Mouse (Mus musculus) mouse trophoblast stem cell (cell line): Measurements from ENCODE around the gene Cox15.

ENCODE experiments used
- in situ Hi-C, 2 experiments: fragments of 300-500 bp; cut with MseI, MboI; formaldehyde crosslinking; loops; 2 replicates in 1 of 2; 3 replicates in 1 of 2; pipeline ENCODE4 v1.15.1; 2025

Cox15 gene

DNA sequence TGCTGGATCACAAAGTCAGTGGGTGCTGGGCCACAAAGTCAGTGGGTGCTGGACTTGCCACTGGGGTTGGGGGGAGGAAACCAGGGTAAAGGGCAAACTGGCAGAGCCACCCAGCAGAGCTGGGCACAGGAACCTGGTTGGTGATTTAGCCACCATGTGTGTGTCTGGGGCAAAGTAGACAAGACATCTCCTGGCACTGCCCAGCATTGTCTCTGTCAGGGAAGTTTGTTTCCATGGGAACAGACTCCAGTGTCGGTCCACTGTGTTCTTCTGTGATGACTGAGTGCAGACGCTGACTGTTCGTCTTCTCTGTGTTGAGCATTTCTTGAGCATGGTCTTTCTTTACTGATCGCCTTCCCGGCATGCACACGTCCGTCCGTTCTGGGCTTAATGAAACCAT lies 43.5 kb downstream of the Cox15 start:
- in situ Hi-C loops: no loop called here

DNA sequence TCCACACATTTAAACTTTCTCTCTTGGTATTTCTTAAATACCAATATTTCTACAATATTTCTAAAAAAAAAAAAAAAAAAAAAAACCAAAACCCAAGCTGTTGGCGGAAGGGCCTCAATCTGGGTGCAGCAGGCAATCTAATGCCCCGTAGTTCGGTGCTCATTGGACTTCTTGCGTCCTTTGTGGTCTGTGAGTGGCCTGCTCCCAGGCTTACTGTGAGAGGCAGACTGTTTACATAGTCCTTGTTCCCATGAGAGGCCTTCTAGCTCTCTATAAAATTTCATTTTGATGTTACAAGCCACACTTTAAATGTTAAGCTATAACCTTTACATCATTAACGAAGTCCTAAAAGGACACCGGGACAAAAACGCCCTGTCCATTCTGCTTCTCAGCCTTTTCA lies 44.6 kb downstream of the Cox15 start:
- in situ Hi-C loops: no loop called here

DNA sequence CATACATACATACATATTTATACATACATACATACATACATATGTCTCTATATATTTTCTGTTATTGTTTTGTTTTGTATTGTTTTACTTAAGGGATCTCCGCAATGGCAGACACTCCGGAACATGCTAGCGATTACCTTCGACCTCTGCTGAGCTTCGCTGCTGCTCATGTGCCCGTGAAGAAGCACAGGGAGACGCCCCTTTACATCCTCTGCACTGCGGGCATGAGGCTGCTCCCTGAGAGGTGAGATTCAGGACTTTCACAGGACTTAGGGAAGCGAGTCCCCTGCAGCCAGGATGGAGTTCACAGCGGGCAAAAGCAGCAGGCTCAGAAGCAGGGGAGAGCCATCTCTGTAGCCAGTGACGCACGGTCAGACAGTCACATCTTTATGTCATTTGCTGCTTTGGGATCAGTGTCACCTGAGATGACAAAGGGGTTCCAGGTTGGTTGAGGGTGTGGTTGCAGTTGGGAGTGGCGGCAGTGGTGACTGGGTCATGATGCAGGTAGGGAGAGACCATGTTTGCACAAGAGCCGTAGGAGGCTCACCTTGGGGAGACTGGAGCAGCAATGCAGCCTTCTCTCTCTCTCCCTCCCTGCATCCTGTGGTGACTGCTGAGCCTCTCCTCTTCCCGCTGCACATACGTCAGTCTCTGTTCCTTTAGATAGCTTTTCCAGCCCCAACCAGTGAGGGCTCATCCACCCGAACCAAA lies 47.9 kb downstream of the Cox15 start:
- in situ Hi-C loops: no loop called here

DNA sequence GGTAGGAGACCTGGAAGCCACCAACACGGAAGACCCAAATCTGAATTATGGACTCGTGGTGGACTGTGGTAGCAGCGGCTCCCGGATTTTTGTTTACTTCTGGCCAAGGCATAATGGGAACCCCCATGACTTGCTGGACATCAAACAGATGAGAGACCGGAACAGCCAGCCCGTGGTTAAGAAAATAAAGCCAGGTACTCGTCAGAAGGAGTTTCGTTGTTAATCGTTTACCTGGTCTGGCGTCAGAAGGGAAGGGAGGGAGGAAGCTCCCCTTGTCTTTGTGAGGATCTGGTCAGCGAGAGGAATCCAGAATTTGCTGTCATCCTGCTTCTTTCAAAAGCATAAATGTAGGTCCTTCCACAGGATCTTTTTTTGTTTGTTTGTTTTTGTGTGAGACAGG lies 48.6 kb downstream of the Cox15 start:
- in situ Hi-C loops: no loop called here

DNA sequence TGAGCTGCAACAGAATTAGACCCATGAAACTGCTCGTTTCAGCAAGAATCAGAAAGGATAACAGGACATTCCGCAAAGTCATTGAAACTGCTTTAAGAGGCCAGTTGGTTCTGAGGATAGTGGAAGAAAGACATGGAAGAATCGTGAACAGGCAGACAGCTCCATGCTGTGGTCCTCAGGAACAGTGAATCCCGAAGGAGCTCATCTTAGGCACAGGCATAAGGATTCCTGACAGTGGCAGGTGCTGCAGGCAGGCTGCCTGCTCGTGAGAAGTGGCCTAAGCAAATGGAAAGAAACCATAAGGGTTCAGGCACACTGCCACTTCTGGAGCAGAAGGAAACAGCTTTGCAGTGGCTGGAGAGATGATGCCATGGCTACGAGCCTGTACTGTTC lies 53.0 kb downstream of the Cox15 start:
- in situ Hi-C loops: no loop called here

DNA sequence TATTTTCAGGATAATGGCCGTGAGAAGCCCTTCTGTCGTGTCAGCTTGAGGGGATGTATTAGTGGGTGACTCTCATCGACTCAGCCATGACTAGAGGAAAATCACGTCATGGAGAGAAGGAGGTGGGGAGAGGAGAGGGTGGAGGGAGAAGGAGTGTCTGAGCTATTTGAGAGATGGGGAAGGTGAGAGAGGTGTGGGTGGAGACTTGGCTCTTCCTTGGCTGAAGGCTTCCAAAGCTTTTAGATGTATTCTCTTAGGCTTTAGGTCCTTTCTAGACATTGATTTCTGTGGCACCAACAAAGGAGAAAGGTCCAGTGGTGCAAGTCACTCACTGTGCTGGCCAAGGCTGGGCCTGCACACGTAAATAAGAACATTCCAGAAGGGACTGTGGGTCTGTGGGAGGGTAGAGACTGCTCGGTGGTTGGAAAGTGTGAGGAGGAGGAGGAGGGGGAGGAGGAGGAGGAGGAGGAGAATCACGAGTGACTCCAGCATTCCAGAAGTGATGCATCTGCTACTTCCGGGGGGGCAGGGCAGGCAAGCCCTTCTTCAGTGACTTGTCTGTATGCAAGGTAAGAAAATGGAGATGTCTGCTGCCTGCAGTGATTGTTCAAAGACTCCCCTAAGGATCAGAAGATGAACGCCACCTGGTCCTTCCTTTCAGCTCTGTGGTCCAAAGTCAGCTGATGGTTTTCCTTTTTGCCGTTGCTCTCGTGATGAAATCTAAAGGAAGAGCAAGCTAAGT lies 53.6 kb downstream of the Cox15 start:
- in situ Hi-C loops: no loop called here

DNA sequence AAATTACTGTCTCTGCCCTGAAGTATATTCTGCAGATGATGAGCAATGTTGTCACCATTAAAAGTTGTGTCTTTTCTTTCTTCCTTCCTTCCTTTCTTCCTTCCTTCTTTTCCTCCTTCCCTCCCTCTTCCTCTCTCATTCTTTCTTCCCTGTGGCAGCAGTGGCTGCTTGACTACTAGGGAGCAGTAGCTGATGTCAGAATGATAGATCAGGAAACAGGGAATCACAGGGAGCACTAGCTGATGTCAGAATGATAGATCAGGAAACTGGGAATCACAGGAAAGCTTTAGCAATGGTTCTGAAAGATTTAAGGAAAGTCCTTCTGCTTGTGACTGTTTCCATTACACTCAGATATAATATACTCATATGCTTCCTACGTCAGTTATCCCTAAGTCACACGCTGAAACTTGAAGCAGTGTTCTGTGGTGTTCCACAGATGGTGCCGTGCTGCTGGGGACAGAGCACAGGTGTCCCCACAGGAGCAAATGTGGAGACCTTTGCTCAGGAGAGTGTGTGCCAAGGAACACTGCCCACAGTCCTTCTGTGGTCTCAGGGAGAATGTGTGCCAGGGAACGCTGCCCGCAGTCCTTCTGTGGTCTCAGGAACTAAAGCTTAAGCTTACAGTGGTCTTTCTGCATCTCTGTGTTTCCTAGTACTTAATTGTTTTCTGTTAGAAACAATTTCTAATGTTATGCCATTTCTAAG lies 55.0 kb downstream of the Cox15 start:
- in situ Hi-C loops: no loop called here

DNA sequence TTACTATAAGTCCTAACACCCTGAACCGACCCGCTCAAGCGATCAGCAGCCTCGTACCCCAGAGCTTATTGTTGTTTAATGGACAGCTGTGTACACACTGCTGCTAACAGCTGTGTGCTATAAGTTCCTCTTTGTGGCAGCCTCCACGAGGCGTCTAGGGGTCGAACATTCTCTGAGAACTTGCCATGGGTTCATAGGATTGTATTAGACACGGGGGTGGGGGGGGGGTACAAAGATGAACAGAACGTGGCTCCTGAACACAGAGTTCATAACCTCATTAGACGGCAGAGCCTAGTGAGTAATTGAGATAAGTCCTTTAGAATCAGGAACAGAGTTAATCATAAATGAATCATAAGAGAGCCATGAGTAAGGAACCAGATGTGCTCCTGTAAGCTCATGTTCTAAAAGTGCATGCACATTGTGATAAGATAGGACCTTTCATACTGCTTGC lies 57.3 kb downstream of the Cox15 start:
- in situ Hi-C loops: no loop called here

DNA sequence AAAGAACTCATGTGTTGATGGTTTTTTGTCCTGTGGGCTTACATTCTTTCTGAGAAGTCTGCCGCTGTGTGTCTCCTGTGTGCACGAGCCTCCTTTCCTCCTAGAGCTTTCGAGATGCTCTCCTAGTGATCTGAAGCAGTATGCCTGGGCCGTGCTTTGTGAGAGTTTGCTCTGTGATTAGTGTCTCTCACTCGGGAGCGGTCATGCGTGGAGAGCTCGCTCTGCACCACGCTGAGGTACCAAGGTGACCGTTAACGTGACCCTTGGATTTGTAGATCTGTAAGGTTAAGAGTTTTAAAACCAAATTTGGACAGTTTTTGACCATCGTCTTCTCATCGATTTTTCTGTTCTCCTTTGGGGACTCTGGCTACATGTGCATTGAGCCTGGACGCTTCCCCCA lies 60.0 kb downstream of the Cox15 start:
- in situ Hi-C loops: no loop called here

DNA sequence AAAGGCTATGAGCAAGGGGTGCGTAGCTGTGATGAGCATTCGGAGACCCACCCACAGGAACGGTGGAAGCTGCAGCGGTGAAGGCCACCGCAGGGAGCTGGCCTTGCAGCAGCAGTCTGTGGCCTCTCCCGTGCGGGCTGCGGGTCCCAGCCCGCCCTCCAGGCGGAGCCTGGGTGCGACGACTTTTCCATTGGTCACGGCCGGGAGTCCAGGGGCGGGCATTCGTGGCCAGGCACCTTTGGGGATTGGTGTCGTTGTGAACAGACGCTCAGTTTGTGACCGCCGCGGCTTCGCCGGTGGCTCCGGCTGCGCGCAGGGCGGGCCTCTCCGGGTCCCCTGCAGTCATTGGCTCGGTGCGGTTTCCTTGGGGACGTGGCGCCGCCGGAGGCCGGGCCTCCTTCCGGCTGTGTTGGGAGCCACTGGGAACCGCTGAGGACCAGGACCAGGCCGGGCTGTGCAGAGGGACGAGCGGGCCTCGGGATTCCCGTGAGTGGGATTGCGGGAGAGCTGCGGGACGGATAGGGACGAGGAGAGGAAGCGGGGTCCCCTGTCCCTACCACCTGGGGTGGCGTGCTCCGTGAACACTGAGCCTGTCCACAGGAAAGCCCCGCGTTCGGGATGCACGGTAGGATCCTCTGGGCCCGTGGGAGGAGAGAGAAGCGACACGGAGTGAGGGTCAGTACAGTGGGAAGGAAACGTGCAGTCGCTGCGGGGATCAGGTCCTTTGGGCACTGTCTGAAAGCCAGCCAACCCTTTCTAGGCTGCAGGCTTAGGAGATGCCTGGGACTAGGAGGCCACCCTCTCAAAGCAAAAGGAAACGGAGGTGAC lies 63.2 kb downstream of the Cox15 start, which contains the start of gene Entpd7:
Gene Entpd7, plus strand, starts transcription at position 254 of the 828 bp plus-strand sequence.
- in situ Hi-C loops: no loop called here
